Mouse (Mus musculus): ENCODE results near the gene Aoc1.

DNA sequence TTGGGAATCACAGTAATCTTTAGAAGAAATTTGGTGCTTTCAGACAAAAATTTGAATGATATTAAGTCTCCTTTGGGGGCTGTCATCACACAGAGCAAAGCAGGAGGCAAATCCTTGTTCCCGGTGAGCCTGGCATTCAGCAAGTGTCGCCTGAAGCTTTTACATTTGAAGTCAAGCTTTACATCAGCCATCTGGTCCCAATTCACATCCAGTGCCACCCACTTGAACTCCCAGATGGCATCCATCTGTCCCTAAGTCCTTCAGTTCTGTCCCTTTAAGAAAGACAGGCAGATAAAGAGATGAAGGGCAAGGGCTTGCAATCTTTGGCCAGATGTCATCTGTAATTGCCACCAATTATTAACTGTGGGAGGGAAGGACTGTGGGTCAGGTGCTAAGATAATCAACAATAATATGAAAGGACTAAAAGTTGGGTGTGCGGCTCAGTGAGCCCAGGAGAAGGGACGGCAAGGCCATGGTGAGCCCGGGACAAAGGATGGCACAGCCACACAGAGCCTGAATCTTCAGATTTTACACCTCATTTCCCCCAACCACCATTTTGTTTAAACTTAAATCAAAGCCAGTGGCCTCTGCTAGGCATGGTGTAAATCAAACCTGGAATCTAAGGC is 3.9 kb downstream of the Aoc1 start:
- TF ChIP-seq CTCF (IDR thresholded peaks at IDR 0.05; ENCODE audit: control insufficient read depth, insufficient read depth, insufficient replicate concordance, low read depth, low read length) (no peak), POLR2A (IDR thresholded peaks at IDR 0.05; ENCODE audit: control insufficient read depth, low read depth, low read length) (no peak)

All from testis, adult 2 months (tissue).